Mouse (Mus musculus): ENCODE measurements around the gene Kpna1. TPM values are rescaled to one million over a fixed set of nuclear protein-coding genes. Genes with fewer than 3 reads are reported as not detected.

Kpna1 gene
- polyA plus RNA-seq (2012; rRNA removed; ENCODE audit: low replicate concordance), result 8.6 and 9.2 TPM in 2 replicates

GRCm38 (mm10) chr16:35978450-35978849 is at the start of gene Kpna1:
Gene Kpna1, plus strand, starts transcription at chr16:35978750.

GRCm38 (mm10) chr16:35938211-35939151 is 40.1 kb upstream of the Kpna1 start, which contains the start of the genes Parp9 and Dtx3l:
Gene Parp9, plus strand, starts transcription at chr16:35938470.
Gene Dtx3l, minus strand, starts transcription at chr16:35939151.

DNA sequence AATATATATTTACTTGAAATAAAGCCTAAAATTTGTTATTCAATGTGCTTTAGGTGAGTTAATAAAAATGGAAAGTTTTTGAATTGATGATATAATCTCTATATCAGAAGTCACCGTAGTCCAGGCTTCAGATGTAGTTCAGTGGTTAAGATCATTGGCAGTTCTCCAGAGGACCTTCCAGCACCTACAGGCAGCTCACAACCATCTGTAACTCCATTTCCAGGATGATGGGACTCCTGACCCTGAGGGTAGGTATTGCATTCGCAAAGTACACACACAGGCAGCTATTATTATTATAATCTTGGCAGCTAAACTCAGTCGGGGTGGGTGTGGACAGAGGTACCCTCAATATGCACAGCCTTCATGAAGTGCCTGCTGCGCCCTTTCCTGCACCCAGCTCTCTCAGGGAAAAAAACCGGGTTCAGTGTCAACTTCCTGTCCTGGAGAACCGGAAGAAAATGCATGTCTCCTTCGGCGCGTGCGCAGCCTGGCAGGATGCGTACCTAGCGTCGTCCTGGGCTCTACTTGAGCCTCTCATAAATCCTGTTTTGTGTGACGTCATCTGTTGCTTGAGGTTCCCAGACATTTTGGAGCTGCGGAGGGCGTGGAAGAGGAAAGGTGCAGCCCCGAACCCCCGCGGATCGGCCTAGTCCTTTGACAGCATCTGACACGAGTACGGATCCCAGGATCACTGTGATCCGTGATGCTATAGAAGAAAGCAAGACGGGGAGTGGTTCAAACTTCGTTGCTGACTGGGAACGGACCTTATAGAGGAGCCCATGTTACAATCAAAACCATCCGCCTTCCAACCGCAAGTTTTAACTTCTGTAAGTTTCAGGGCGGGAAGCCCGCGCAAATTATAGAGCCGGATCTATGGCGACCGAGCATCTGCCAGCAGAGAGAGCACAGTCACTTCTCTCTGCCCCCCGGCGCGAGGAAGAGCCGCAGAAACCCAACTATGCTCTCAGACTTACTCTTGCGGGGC is 62.4 kb downstream of the Kpna1 start, which contains the start of gene Wdr5b:
Gene Wdr5b (plus strand): TSS at position 551 of the 985 bp plus-strand sequence.

DNA sequence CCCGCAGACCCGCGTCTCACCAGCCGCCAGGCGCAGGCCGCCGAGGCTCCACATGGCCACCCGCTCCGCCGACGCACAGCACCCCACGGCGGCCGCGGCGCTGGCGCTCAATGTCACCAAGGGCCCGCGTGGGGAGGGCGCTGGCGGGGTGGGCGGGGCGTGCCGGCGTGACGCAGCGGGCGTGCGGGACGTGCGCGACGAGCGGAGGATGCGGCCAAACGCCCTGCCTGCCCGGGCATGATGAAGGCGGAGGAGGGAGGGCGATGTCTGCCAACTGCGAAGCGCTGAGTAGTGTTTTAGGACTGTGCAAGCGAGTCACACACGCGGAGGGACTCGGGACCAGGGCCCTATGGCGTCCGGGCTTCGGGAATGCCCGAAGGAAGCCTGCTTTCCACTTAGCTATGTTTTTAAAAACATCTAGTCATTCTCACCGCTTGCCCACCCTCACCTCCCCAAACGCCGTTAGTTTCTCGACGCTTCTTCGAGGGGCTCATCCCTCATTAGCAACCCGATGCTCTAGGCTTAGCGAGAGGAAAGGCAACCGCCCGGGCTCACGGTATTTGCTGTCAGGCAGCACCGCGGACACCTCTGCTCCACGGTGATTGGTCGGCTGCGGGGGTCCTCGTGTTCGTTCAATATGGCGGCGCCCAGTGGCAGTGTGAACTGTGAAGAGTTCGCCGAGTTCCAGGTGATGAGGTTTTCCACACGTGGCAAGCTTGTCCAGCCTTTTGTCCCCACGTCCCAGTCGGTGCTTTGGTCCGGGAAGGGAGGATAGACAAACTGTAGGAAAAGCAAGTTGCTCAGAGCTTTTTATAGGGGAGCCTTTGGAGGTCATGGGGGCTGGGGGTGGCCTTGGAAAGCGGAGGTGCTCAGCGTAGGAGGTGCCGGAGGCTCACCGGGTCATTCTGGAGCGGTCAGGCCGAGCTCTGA is 93.2 kb downstream of the Kpna1 start, which contains the start of the genes Fam162a and Ccdc58:
Gene Fam162a (minus strand): TSS at position 145 of the 930 bp plus-strand sequence.
Gene Ccdc58 (plus strand): TSS at position 236 of the 930 bp plus-strand sequence.

Other genes with a start within 250 kb of the Kpna1 start
- 40.2 and 40.7 TPM in 2 replicates for gene Dirc2, start 209.4 kb upstream of the Kpna1 start, polyA plus RNA-seq (2012; rRNA removed; ENCODE audit: low replicate concordance)
- 4.6 and 6.7 TPM in 2 replicates for gene Hspbap1, start 208.4 kb upstream of the Kpna1 start, polyA plus RNA-seq (2012; rRNA removed; ENCODE audit: low replicate concordance)
- 8.8 and 12.2 TPM in 2 replicates for gene Parp14, start 107.2 kb upstream of the Kpna1 start, polyA plus RNA-seq (2012; rRNA removed; ENCODE audit: low replicate concordance)
- 16.1 and 20.7 TPM in 2 replicates for gene Parp9, start 40.3 kb upstream of the Kpna1 start, polyA plus RNA-seq (2012; rRNA removed; ENCODE audit: low replicate concordance)
- gene Dtx3l, start 39.6 kb upstream of the Kpna1 start, polyA plus RNA-seq (2012; rRNA removed; ENCODE audit: low replicate concordance), result 14.6 and 17.7 TPM in 2 replicates
- gene Wdr5b, start 62.4 kb downstream of the Kpna1 start, polyA plus RNA-seq (2012; rRNA removed; ENCODE audit: low replicate concordance), result 3.1 and 3.7 TPM in 2 replicates
- gene Fam162a, start 92.8 kb downstream of the Kpna1 start, polyA plus RNA-seq (2012; rRNA removed; ENCODE audit: low replicate concordance), result 44.6 and 93.4 TPM in 2 replicates
- gene Ccdc58, start 92.9 kb downstream of the Kpna1 start, polyA plus RNA-seq (2012; rRNA removed; ENCODE audit: low replicate concordance), result 6.6 and 7.4 TPM in 2 replicates
- gene Csta1, start 152.5 kb downstream of the Kpna1 start, polyA plus RNA-seq (2012; rRNA removed; ENCODE audit: low replicate concordance), result not detected in 2 replicates
- gene Stfa2l1, start 178.1 kb downstream of the Kpna1 start, polyA plus RNA-seq (2012; rRNA removed; ENCODE audit: low replicate concordance), result not detected in 2 replicates
- gene Gm5483, start 205.5 kb downstream of the Kpna1 start, polyA plus RNA-seq (2012; rRNA removed; ENCODE audit: low replicate concordance), result not detected in 2 replicates
- gene Gm5416, start 231.7 kb downstream of the Kpna1 start, polyA plus RNA-seq (2012; rRNA removed; ENCODE audit: low replicate concordance), result not detected in 2 replicates
- not detected in 2 replicates for gene 2010005H15Rik, start 242.7 kb downstream of the Kpna1 start, polyA plus RNA-seq (2012; rRNA removed; ENCODE audit: low replicate concordance)